Mouse (Mus musculus) ES-E14 (cell line): Measurements from ENCODE around the gene Crip2. TPM values are rescaled to one million over a fixed set of nuclear protein-coding genes. Genes with fewer than 3 reads are reported as not detected.

Experiments used
- DNase-seq: peaks from one replicate; pipeline ENCODE4 v3.0.0-alpha.2; 2013; ENCODE audit warnings: low read depth, low spot score
- H3K27ac ChIP-seq: 2 replicates; pipeline ENCODE4 v1.5.1; 2012; ENCODE audit warnings: low read depth, mild to moderate bottlenecking, low read length, moderate library complexity, mixed read lengths; ENCODE audit not compliant: poor library complexity, insufficient read depth, severe bottlenecking
- H3K36me3 ChIP-seq: 2 replicates; pipeline ENCODE4 v1.6.1; 2012; ENCODE audit warnings: mild to moderate bottlenecking, low read length, moderate library complexity, mixed read lengths; ENCODE audit not compliant: control insufficient read depth, poor library complexity, insufficient read depth, severe bottlenecking
- H3K4me1 ChIP-seq, 2 experiments: fragments of 150-350 bp in 1 of 2; sonication (generic) in 1 of 2; 2 replicates each; pipeline ENCODE4 v1.6.1; 2012; ENCODE audit warnings: low read length in 2 of 2, mild to moderate bottlenecking in 1 of 2, mixed read lengths in 1 of 2; ENCODE audit not compliant: control insufficient read depth in 2 of 2, insufficient read depth in 2 of 2, poor library complexity in 1 of 2
- H3K4me3 ChIP-seq, 2 experiments: fragments of 150-350 bp in 1 of 2; sonication (generic) in 1 of 2; 2 replicates each; pipeline ENCODE4 v1.5.1; 2012; ENCODE audit warnings: low read length in 2 of 2, low read depth in 1 of 2, mild to moderate bottlenecking in 1 of 2, mixed read lengths in 1 of 2; ENCODE audit not compliant: insufficient read depth in 1 of 2, poor library complexity in 1 of 2, severe bottlenecking in 1 of 2
- H3K9ac ChIP-seq: 2 replicates; pipeline ENCODE4 v1.6.1; 2012; ENCODE audit warnings: low read depth, mild to moderate bottlenecking, low read length, mixed read lengths; ENCODE audit not compliant: poor library complexity, insufficient read depth, severe bottlenecking
- H3K9me3 ChIP-seq: fragments of 150-350 bp; sonication (generic); 2 replicates; pipeline ENCODE4 v1.6.1; 2012; ENCODE audit warnings: low read depth, mild to moderate bottlenecking, low read length; ENCODE audit not compliant: control insufficient read depth, insufficient read depth
- CHD2 ChIP-seq: IDR thresholded peaks from 2 replicates; pipeline ENCODE4 v1.6.1; 2014; ENCODE audit warnings: mild to moderate bottlenecking, low read depth, low read length, inconsistent platforms
- HCFC1 ChIP-seq: IDR thresholded peaks from 2 replicates; pipeline ENCODE4 v1.6.1; 2012; ENCODE audit warnings: low read length, inconsistent platforms, borderline replicate concordance; ENCODE audit not compliant: insufficient read depth
- MAFK ChIP-seq: IDR thresholded peaks from 2 replicates; pipeline ENCODE4 v1.6.1; 2014; ENCODE audit warnings: mild to moderate bottlenecking, low read depth, low read length, inconsistent platforms; ENCODE audit not compliant: insufficient read depth
- ZC3H11A ChIP-seq: IDR thresholded peaks from 2 replicates; pipeline ENCODE4 v1.6.1; 2012; ENCODE audit warnings: low read depth, mild to moderate bottlenecking, inconsistent platforms, low read length, borderline replicate concordance
- ZNF384 ChIP-seq: IDR thresholded peaks from 2 replicates; pipeline ENCODE4 v1.6.1; 2012; ENCODE audit warnings: low read depth, low read length, inconsistent platforms
- in situ Hi-C, 2 experiments: fragments of 600-800 bp; cut with MboI; formaldehyde crosslinking; loops; one replicate each; pipeline ENCODE4 v1.15.1; 2025; ENCODE audit warnings: low sequenced_read_pairs in 2 of 2, inconsistent platforms in 1 of 2; ENCODE audit not compliant: unreplicated experiment in 2 of 2
- total RNA-seq: library from RNA; depleted of rRNA; stranded (reverse); fragments of 300-350 nt; gene quantifications from 2 replicates; pipeline ENCODE4 v1.2.3, GENCODE M21; 2012

Crip2 gene
- total RNA-seq, 1 experiment = 62.2 TPM

- no peak for DNase-seq
- Histone ChIP-seq H3K4me1 (peaks cover 0 to 20% of the 10 kb centered on the region in 2 experiments; a peak in 3 of 4 replicates), H3K9me3 (no peaks in the 10 kb centered on the region), H3K36me3 (peaks cover 42% of the 10 kb centered on the region), H3K4me3 (no peak overlapping the region), H3K27ac (no peak overlapping the region), H3K9ac (no peak overlapping the region)
- TF ChIP-seq HCFC1 (no peak), ZNF384 (no peak), CHD2 (no peak), ZC3H11A (no peak), MAFK (no peak)
- in situ Hi-C loops = no loop called here
Observed at GRCm38 (mm10) chr12:113137260-113138213, 2.5 kb upstream of the Crip2 start.

GRCm38 (mm10) chr12:113138291-113138690 lies 1.7 kb upstream of the Crip2 start:
- Histone ChIP-seq H3K9ac (no peak overlapping the region), H3K9me3 (no peaks in the 10 kb centered on the region), H3K36me3 (peaks cover 34% of the 10 kb centered on the region), H3K27ac (no peak overlapping the region), H3K4me1 (peaks cover 0 to 23% of the 10 kb centered on the region in 2 experiments; a peak in 3 of 4 replicates), H3K4me3 (no peak overlapping the region)
- no peak for DNase-seq
- TF ChIP-seq CHD2 (no peak), ZNF384 (no peak), ZC3H11A (no peak), MAFK (no peak), HCFC1 (no peak)
- in situ Hi-C loops = no loop called here

GRCm38 (mm10) chr12:113138901-113139864 lies 853 bp upstream of the Crip2 start:
- Histone ChIP-seq H3K4me3 (no peak overlapping the region), H3K9ac (no peak overlapping the region), H3K4me1 (peaks cover 0 to 29% of the 10 kb centered on the region in 2 experiments; a peak in 3 of 4 replicates), H3K9me3 (no peaks in the 10 kb centered on the region), H3K36me3 (peaks cover 32% of the 10 kb centered on the region), H3K27ac (no peak overlapping the region)
- in situ Hi-C loops = no loop called here
- DNase-seq = no peak
- TF ChIP-seq ZNF384 = no peak
- no peak for TF ChIP-seq HCFC1
- no peak for TF ChIP-seq CHD2
- no peak for TF ChIP-seq ZC3H11A
- no peak for TF ChIP-seq MAFK

GRCm38 (mm10) chr12:113140616-113141411 lies 778 bp downstream of the Crip2 start:
- in situ Hi-C loops = no loop called here
- no peak for DNase-seq
- TF ChIP-seq MAFK (no peak), HCFC1 (no peak), CHD2 (no peak), ZC3H11A (no peak), ZNF384 (no peak)
- H3K36me3 ChIP-seq = peaks cover 32% of the 10 kb centered on the region
- H3K4me3 ChIP-seq = peak overlapping the region; percentile 71 to 89
- H3K4me1 ChIP-seq = peaks cover 0 to 31% of the 10 kb centered on the region in 2 experiments; a peak in 3 of 4 replicates
- no peaks in the 10 kb centered on the region for H3K9me3 ChIP-seq
- peak overlapping the region; percentile 85 for H3K9ac ChIP-seq
- no peak overlapping the region for H3K27ac ChIP-seq
